Mouse (Mus musculus) heart, postnatal 4 days (tissue): ENCODE data around the gene Hvcn1. TPM values are rescaled to one million over a fixed set of nuclear protein-coding genes. Genes with fewer than 3 reads are reported as not detected.

Source experiments
- DNase-seq: peaks from one replicate; pipeline ENCODE4 v3.0.0; 2021
- total RNA-seq, 2 experiments: library from RNA; stranded (reverse); gene quantifications; 2 replicates each; pipeline ENCODE4 v1.2.3; 2021

Hvcn1 gene
- total RNA-seq, 2 experiments from 2014 or later, result 1.9 to 2.0 TPM

GRCm38 (mm10) chr5:122268858-122269604 is 62.4 kb downstream of the Hvcn1 start:
- no peak for DNase-seq

- no peak for DNase-seq
Observed at GRCm38 (mm10) chr5:122272821-122273220, 66.2 kb downstream of the Hvcn1 start.

GRCm38 (mm10) chr5:122274785-122275184 is 68.2 kb downstream of the Hvcn1 start:
- no peak for DNase-seq

GRCm38 (mm10) chr5:122278946-122279345 is 72.3 kb downstream of the Hvcn1 start:
- DNase-seq, result no peak

- no peak for DNase-seq
Observed at GRCm38 (mm10) chr5:122279799-122280421, 73.3 kb downstream of the Hvcn1 start.

- DNase-seq, result no peak
Observed at GRCm38 (mm10) chr5:122280422-122280826, 73.8 kb downstream of the Hvcn1 start.

- no peak for DNase-seq
Observed at GRCm38 (mm10) chr5:122280827-122281462, 74.3 kb downstream of the Hvcn1 start.

- DNase-seq, result no peak
Observed at GRCm38 (mm10) chr5:122283828-122284182, 77.2 kb downstream of the Hvcn1 start.

GRCm38 (mm10) chr5:122284183-122285028 is 77.8 kb downstream of the Hvcn1 start, which contains the start of gene Pptc7:
TSS of gene Pptc7 (plus strand) at chr5:122284365.
- peak; percentile 93 for DNase-seq

- DNase-seq, result peak; percentile 64
Observed at GRCm38 (mm10) chr5:122285029-122285766, 78.6 kb downstream of the Hvcn1 start.

- no peak for DNase-seq
Observed at GRCm38 (mm10) chr5:122285767-122286150, 79.2 kb downstream of the Hvcn1 start.

GRCm38 (mm10) chr5:122286191-122286590 is 79.6 kb downstream of the Hvcn1 start:
- DNase-seq, result no peak

GRCm38 (mm10) chr5:122287026-122287425 is 80.4 kb downstream of the Hvcn1 start:
- DNase-seq, result no peak

- DNase-seq, result no peak
Observed at GRCm38 (mm10) chr5:122288147-122288811, 81.7 kb downstream of the Hvcn1 start.

GRCm38 (mm10) chr5:122291149-122291548 is 84.5 kb downstream of the Hvcn1 start:
- no peak for DNase-seq

Other genes with a start within 250 kb of the Hvcn1 start
- gene Cux2, start 156.7 kb upstream of the Hvcn1 start, total RNA-seq, result 10 to 100 TPM; 12.2 to 13.6 TPM
- gene Myl2, start 105.9 kb upstream of the Hvcn1 start, total RNA-seq, result over 10,000 TPM; 18,495 to 19,403 TPM
- gene Ccdc63, start 66.0 kb upstream of the Hvcn1 start, total RNA-seq, result under 1 TPM in 1 of 2 experiments, not detected in 1; 0.36 TPM
- gene Ppp1cc, start 48.5 kb upstream of the Hvcn1 start, total RNA-seq, result 100 to 1,000 TPM; 216 to 217 TPM
- gene Tctn1, start 57.7 kb downstream of the Hvcn1 start, total RNA-seq, result 1 to 10 TPM; 6.0 to 6.1 TPM
- 10 to 100 TPM; 44.0 to 47.2 TPM for gene Pptc7, start 77.6 kb downstream of the Hvcn1 start, total RNA-seq
- gene Rad9b, start 147.4 kb downstream of the Hvcn1 start, total RNA-seq, result 1 to 10 TPM; 1.7 to 2.8 TPM
- gene Vps29, start 147.6 kb downstream of the Hvcn1 start, total RNA-seq, result 100 to 1,000 TPM; 120 to 132 TPM
- 10 to 100 TPM; 20.5 to 21.5 TPM for gene Gpn3, start 165.1 kb downstream of the Hvcn1 start, total RNA-seq
- gene Fam216a, start 165.6 kb downstream of the Hvcn1 start, total RNA-seq, result 10 to 100 TPM; 21.9 to 24.1 TPM
- 100 to 1,000 TPM; 138 to 141 TPM for gene Arpc3, start 185.1 kb downstream of the Hvcn1 start, total RNA-seq
- gene Anapc7, start 214.9 kb downstream of the Hvcn1 start, total RNA-seq, result 10 to 100 TPM; 47.0 to 48.7 TPM